Mouse (Mus musculus): Measurements from ENCODE around the gene Nsd2. TPM values are rescaled to one million over a fixed set of nuclear protein-coding genes. Genes with fewer than 3 reads are reported as not detected.

Gene Nsd2
- polyA plus RNA-seq, 1 experiment from 2014 or later = 40.0 TPM

DNA sequence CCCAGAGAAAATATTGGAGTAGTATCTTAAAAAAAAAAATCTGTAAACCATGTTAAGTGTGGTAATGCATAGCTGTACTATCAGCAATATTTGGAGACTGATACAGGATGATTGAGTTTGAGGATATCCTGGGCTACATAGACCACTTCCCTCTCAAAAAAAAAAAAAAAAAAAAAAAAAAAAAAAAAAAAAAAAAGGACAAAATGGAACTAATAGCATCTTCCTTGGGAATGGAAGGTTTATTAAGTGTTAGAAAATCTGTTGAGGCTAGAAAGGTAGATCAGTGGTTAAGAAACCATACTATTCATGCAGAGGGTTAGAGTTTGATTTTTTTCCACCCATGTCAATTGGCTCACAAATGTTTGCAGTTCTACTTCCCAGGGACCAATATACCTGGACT lies 37.2 kb downstream of the Nsd2 start:
- Histone ChIP-seq H3K4me2 (no peak overlapping the region), H3K9me3 (replicated peaks) (peaks cover 5% of the 10 kb centered on the region), H3K4me3 (no peak overlapping the region), H3K4me1 (no peaks in the 10 kb centered on the region), H3K36me3 (peaks cover 94% of the 10 kb centered on the region), H3K9ac (no peak overlapping the region), H3K27me3 (replicated peaks) (no peaks in the 10 kb centered on the region), H3K27ac (no peak overlapping the region)
- no peak for ATAC-seq

DNA sequence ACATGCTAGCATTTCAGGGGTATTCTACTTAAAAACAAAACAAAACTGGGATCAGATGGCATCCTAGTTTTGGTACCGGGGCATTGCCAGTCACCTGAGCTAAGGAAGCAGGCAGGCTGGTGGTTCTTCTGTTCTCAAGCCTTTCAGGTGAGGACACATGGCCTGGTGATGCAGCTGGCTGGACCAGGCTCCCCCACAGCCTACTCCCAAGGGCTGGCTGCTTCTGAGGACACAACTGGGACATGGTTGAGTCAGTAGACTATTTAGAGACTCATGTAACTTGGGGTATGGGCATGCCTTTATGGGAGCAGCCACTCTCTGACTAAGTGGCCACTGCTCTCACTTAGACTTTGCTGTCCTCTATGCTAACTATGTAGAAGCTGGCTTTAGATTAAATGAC lies 54.9 kb downstream of the Nsd2 start:
- no peak for ATAC-seq
- H3K36me3 ChIP-seq = peaks cover 90% of the 10 kb centered on the region

DNA sequence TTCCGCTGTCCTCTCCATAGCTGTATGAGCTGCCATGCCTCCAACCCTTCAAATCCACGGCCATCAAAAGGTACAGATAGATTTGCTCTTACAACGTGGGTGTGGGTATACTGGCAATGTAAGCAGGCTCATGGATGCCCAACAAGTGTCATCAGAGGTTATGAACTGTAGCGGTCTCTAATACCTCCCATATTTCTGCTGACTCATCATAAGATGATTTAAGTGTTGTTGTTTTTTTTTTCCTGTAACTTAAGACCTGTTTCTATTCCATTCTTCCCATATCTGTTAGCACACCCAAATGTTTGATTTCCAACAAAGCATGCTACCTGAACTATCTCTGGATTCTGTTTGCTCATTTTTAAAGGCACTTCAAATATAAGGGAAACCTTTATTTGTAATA lies 60.6 kb downstream of the Nsd2 start:
- Histone ChIP-seq H3K27ac (no peak overlapping the region), H3K4me3 (no peak overlapping the region), H3K4me2 (no peak overlapping the region), H3K9me3 (replicated peaks) (no peaks in the 10 kb centered on the region), H3K9ac (no peak overlapping the region), H3K4me1 (no peaks in the 10 kb centered on the region; the same call in 1 of the 2 replicates), H3K27me3 (replicated peaks) (no peaks in the 10 kb centered on the region), H3K36me3 (peaks cover 97% of the 10 kb centered on the region)
- WGBS (ENCODE audit: insufficient replicate concordance) = 90% methylated on average over 4 of the region's 4 CpGs
- no peak for ATAC-seq

More for the DNA sequence above, 54.9 kb downstream of the Nsd2 start:
- no peak overlapping the region for H3K4me3 ChIP-seq
- 91% methylated on average over 1 of the region's 1 CpGs for WGBS (ENCODE audit: insufficient replicate concordance)
- H3K4me1 ChIP-seq = no peaks in the 10 kb centered on the region
- no peak overlapping the region for H3K4me2 ChIP-seq
- H3K9me3 ChIP-seq (replicated peaks) = no peaks in the 10 kb centered on the region
- H3K27ac ChIP-seq = no peak overlapping the region
- no peaks in the 10 kb centered on the region for H3K27me3 ChIP-seq (replicated peaks)
- H3K9ac ChIP-seq = no peak overlapping the region

DNA sequence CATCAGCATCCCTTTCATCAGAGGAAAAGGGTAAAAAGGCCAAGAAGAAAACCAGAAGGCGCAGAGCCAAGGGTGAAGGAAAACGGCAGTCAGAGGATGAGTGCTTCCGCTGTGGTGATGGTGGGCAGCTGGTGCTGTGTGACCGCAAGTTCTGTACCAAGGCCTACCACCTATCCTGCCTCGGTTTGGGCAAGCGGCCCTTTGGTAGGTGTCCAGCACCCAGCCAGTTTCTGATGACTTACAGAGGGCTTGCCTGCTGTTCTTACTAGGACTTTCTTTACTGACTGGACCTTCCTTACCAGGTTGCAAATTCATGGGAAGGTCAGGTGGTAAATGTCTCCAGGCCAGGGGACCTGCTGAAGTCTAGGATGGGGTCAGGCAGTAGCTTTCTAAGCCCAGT lies 72.9 kb downstream of the Nsd2 start:
- H3K9me3 ChIP-seq (replicated peaks) = no peaks in the 10 kb centered on the region
- no peaks in the 10 kb centered on the region for H3K27me3 ChIP-seq (replicated peaks)
- H3K4me1 ChIP-seq = no peaks in the 10 kb centered on the region
- no peak overlapping the region for H3K4me2 ChIP-seq
- H3K36me3 ChIP-seq = peaks cover 100% of the 10 kb centered on the region
- H3K9ac ChIP-seq = no peak overlapping the region
- no peak for ATAC-seq
- no peak overlapping the region for H3K27ac ChIP-seq
- H3K4me3 ChIP-seq = no peak overlapping the region
- WGBS (ENCODE audit: insufficient replicate concordance) = 83% methylated on average over 6 of the region's 6 CpGs

DNA sequence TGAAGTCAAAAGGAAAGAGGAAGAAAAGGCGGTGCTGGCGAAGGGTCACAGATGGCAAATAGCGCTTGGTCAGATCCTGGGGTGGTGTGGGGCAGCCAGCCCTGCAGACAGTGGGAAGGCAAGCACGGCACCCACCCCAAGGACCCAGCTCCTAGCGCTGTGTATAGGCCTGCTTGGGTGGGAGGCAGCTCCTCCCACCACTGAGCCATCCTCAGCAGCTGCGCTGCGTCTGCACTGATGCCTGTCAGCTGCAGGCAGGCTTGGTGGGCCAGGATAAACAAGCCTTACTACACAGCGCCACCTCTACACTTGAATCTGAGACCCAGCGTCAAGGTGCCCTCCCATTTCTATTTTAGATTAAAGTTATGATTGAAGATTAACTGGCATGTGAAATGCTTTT lies 74.6 kb downstream of the Nsd2 start:
- ATAC-seq = no peak
- H3K27me3 ChIP-seq (replicated peaks) = no peaks in the 10 kb centered on the region
- 87% methylated on average over 9 of the region's 9 CpGs for WGBS (ENCODE audit: insufficient replicate concordance)

DNA sequence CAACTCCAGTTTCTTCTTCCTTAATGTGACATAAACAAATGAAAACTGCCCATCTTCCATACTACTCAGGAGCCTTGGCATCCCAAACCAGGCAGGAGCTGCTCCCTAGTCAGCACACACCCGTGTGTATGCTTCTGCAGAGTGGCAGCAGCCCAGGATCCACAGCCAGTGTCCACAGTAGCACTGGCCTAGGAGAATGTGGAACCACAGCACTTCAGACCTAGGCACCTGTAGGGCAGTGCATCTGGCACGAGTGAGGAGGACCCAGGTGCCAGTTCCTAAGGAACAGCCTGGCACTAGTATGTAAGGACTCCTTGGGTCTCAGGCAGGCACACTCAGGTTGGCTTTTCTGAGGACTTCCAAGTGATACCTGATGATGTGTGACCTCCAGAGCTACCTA lies 76.6 kb downstream of the Nsd2 start:
- peaks cover 100% of the 10 kb centered on the region for H3K36me3 ChIP-seq
- H3K4me1 ChIP-seq = no peaks in the 10 kb centered on the region
- H3K9ac ChIP-seq = no peak overlapping the region
- 90% methylated on average over 2 of the region's 2 CpGs for WGBS (ENCODE audit: insufficient replicate concordance)
- H3K27me3 ChIP-seq (replicated peaks) = no peaks in the 10 kb centered on the region
- H3K4me3 ChIP-seq = no peak overlapping the region
- H3K27ac ChIP-seq = no peak overlapping the region
- H3K9me3 ChIP-seq (replicated peaks) = no peaks in the 10 kb centered on the region
- no peak for ATAC-seq
- H3K4me2 ChIP-seq = no peak overlapping the region

More for the DNA sequence above, 74.6 kb downstream of the Nsd2 start:
- Histone ChIP-seq H3K4me1 (no peaks in the 10 kb centered on the region), H3K27ac (no peak overlapping the region), H3K36me3 (peaks cover 100% of the 10 kb centered on the region), H3K4me3 (no peak overlapping the region), H3K4me2 (no peak overlapping the region), H3K9me3 (replicated peaks) (no peaks in the 10 kb centered on the region), H3K9ac (no peak overlapping the region)

DNA sequence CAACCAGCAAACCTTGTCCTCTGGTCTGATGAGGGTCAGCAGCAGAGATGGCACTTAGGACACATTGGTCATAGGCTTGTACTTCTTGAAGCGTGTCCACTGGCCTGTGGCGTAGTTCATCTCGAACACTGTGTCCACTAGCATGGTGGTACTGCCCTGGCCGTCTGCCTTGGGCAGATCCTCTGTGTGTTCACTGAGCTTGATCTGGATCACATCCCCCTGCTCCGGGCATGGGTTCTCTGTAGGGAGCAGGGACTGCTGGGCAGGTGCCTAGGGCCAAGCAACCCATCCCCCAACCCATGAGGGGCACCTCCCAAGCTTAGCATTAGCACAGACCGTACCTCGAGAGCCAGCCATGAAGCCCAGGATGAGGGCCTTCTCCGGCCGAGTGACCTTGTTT lies 78.1 kb downstream of the Nsd2 start:
- Histone ChIP-seq H3K4me2 (no peak overlapping the region), H3K9me3 (replicated peaks) (no peaks in the 10 kb centered on the region), H3K4me1 (no peaks in the 10 kb centered on the region), H3K36me3 (peaks cover 98% of the 10 kb centered on the region), H3K27ac (no peak overlapping the region), H3K27me3 (replicated peaks) (no peaks in the 10 kb centered on the region), H3K9ac (no peak overlapping the region), H3K4me3 (no peak overlapping the region)
- ATAC-seq = no peak
- 82% methylated on average over 9 of the region's 9 CpGs for WGBS (ENCODE audit: insufficient replicate concordance)

DNA sequence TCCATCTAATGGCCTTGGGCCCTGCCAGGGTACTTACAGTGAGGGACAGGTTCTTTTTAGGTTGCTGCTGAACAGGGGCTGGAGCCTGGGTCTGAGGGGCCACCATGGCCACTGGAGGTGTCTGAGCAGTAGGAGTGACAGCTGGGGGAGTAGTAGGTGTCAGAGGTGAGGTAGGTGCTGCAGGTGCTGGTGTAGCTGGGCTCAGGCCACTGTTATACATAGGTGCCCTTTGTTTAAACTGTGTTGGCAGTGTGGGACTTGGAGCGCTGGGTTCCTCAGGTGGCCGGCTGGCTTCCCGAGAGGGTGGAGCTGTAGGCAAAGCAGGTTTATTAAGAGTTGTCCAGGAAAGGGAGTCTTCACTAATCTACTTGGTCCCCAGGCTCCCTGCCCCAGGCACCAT lies 78.7 kb downstream of the Nsd2 start:
- Histone ChIP-seq H3K27ac (no peak overlapping the region), H3K27me3 (replicated peaks) (no peaks in the 10 kb centered on the region), H3K9ac (no peak overlapping the region), H3K36me3 (peaks cover 95% of the 10 kb centered on the region), H3K4me1 (no peaks in the 10 kb centered on the region), H3K4me2 (no peak overlapping the region), H3K9me3 (replicated peaks) (no peaks in the 10 kb centered on the region), H3K4me3 (no peak overlapping the region)
- 84% methylated on average over 3 of the region's 3 CpGs for WGBS (ENCODE audit: insufficient replicate concordance)
- no peak for ATAC-seq

DNA sequence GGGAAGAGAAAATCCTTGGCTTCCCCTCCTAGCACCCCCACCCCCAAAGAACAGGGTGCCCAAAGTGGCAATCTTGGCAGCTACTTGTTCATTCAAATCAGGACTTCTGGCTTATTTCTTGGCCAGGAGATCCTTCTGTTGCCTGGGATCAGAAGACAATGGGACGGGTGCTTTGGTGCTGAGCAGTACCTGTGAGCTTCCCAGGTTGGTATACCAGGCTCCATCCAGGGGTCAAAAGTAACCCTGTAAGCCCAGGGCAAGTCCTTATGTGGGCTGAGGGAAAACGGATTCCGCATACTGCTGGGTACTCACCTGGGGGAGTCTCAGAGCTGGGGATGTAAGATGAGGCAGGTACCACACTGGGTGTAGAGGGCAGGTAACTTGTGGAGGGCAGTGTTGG lies 79.6 kb downstream of the Nsd2 start:
- H3K36me3 ChIP-seq = peaks cover 87% of the 10 kb centered on the region
- H3K4me2 ChIP-seq = no peak overlapping the region
- no peaks in the 10 kb centered on the region for H3K9me3 ChIP-seq (replicated peaks)
- 87% methylated on average over 3 of the region's 3 CpGs for WGBS (ENCODE audit: insufficient replicate concordance)
- no peak overlapping the region for H3K4me3 ChIP-seq
- no peaks in the 10 kb centered on the region for H3K4me1 ChIP-seq
- no peaks in the 10 kb centered on the region for H3K27me3 ChIP-seq (replicated peaks)
- H3K27ac ChIP-seq = no peak overlapping the region
- ATAC-seq = no peak
- no peak overlapping the region for H3K9ac ChIP-seq

DNA sequence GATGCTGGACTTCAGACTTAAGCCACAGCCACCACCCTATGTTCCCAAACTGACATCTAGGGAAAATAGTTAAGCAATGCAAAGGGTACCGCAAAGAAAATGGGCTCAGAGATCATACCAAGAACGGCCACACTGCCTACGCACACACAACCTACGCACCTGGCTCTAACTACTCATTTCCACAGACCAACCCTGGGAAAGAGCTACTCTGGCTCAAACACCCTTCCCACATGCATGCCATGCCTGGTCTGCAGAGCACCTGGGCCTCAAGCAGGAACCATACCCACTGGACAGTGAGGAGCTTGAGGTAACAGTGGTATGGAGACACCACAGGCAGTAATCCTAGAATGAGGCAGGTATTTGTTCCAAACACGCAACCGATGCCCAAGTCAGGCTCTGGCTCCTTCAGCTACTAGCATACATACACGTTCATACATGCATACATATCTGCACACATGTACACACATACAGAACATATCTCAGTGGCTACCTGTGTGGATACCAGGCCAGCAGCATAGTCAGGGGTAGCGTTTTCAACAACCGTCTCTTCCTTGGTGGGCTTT lies 80.3 kb downstream of the Nsd2 start:
- Histone ChIP-seq H3K9me3 (replicated peaks) (no peaks in the 10 kb centered on the region), H3K36me3 (peaks cover 80% of the 10 kb centered on the region), H3K4me3 (no peak overlapping the region), H3K27me3 (replicated peaks) (no peaks in the 10 kb centered on the region), H3K27ac (no peak overlapping the region), H3K9ac (no peak overlapping the region), H3K4me2 (no peak overlapping the region), H3K4me1 (no peaks in the 10 kb centered on the region)
- WGBS (ENCODE audit: insufficient replicate concordance) = 83% methylated on average over 9 of the region's 9 CpGs
- no peak for ATAC-seq

DNA sequence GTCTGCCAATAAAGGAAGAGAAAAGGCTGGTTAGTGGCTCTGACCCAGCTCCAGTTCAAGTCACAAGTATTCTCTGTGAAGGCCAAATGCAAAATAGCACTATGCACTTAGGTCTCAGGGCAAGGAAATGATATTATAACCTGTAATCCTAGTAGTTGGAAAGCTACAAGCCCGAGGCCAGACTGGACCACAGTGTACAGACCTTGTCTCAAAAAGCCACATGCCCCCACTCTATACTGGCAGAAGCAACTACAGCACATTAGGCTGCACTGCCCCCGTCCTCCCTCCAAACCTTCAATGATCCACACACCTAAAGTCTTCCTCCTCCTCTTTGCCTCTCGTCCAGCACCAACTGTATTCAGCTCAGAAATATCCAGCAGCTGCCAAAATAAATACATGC lies 80.8 kb downstream of the Nsd2 start:
- no peak for ATAC-seq
- H3K36me3 ChIP-seq = peaks cover 75% of the 10 kb centered on the region

DNA sequence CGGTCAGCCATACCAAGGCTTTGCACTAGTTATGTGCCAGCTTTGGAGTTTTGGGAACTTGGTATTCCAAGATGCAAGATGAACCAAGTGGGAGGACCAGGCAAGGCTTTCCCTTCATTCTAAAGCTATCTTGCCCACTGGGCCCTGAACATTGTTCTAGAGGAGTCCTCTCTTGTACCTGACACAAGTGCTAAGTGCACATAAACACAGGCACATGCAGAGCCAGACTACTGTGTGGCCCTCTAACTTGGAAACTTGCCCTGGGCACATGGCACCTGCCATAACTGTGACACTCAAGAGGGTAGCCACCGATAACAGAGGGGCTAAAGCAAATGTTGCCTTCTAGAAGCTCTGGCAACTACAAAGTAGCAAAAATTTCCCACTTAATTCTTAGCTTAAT lies 82.2 kb downstream of the Nsd2 start:
- no peaks in the 10 kb centered on the region for H3K9me3 ChIP-seq (replicated peaks)
- H3K27me3 ChIP-seq (replicated peaks) = no peaks in the 10 kb centered on the region
- H3K4me3 ChIP-seq = no peak overlapping the region
- H3K36me3 ChIP-seq = peaks cover 61% of the 10 kb centered on the region
- no peak overlapping the region for H3K9ac ChIP-seq
- no peak overlapping the region for H3K27ac ChIP-seq
- ATAC-seq = no peak
- H3K4me1 ChIP-seq = no peaks in the 10 kb centered on the region
- no peak overlapping the region for H3K4me2 ChIP-seq
- 90% methylated on average over 2 of the region's 2 CpGs for WGBS (ENCODE audit: insufficient replicate concordance)

More for the DNA sequence above, 80.8 kb downstream of the Nsd2 start:
- H3K9me3 ChIP-seq (replicated peaks) = no peaks in the 10 kb centered on the region
- no peak overlapping the region for H3K9ac ChIP-seq
- H3K4me2 ChIP-seq = no peak overlapping the region
- H3K27ac ChIP-seq = no peak overlapping the region
- no peaks in the 10 kb centered on the region for H3K27me3 ChIP-seq (replicated peaks)
- no peak overlapping the region for H3K4me3 ChIP-seq
- H3K4me1 ChIP-seq = no peaks in the 10 kb centered on the region
- WGBS (ENCODE audit: insufficient replicate concordance) = 80% methylated on average over 3 of the region's 3 CpGs

DNA sequence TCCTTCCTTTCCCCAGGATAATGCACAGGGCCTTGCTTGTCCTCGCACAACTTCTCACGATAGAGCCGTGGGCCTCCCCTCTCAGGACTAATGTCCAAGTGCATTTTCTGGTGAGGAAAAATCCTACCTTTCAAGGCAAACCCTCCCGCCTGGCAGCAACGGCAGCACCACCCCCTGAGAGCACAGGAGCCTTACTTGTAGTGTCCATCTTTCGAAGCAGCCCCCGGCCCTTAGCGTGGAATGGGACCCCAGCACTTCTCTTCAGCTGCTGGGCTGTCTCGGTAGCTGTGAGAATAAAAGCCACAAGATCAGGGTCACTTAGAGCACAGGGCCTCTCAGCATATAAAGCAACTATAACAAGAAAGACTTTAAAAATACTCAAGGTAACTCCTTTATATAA lies 82.7 kb downstream of the Nsd2 start:
- Histone ChIP-seq H3K9me3 (replicated peaks) (no peaks in the 10 kb centered on the region), H3K36me3 (peaks cover 56% of the 10 kb centered on the region), H3K4me3 (no peak overlapping the region), H3K27ac (no peak overlapping the region), H3K4me1 (no peaks in the 10 kb centered on the region), H3K9ac (no peak overlapping the region), H3K4me2 (no peak overlapping the region), H3K27me3 (replicated peaks) (no peaks in the 10 kb centered on the region)
- WGBS (ENCODE audit: insufficient replicate concordance) = 87% methylated on average over 9 of the region's 9 CpGs
- ATAC-seq = no peak
